Mouse (Mus musculus) forebrain, embryonic 13.5 days (tissue): ENCODE measurements around the gene Sgk2. TPM values are rescaled to one million over a fixed set of nuclear protein-coding genes. Genes with fewer than 3 reads are reported as not detected.

Source experiments
- ATAC-seq: fragments of 200-750 bp; cut with Nextera tagmentation; 2 replicates; pipeline ENCODE4 v1.8.0; 2017
- H3K27ac ChIP-seq: fragments of 300-500 bp; sonication (generic); 2 replicates; pipeline ENCODE4 v1.5.1; 2015; ENCODE audit warnings: inconsistent platforms, mild to moderate bottlenecking, moderate library complexity
- H3K27me3 ChIP-seq: fragments of 300-500 bp; sonication (generic); 2 replicates; pipeline ENCODE4 v1.6.1; 2015; ENCODE audit warnings: mild to moderate bottlenecking, inconsistent platforms
- H3K36me3 ChIP-seq: fragments of 300-500 bp; sonication (generic); 2 replicates; pipeline ENCODE4 v1.6.1; 2015; ENCODE audit warnings: mild to moderate bottlenecking, inconsistent platforms; ENCODE audit not compliant: poor library complexity, severe bottlenecking
- H3K4me1 ChIP-seq: fragments of 300-500 bp; sonication (generic); 2 replicates; pipeline ENCODE4 v1.6.1; 2015; ENCODE audit warnings: inconsistent platforms
- H3K4me2 ChIP-seq: fragments of 300-500 bp; sonication (generic); 2 replicates; pipeline ENCODE4 v1.6.1; 2015; ENCODE audit warnings: inconsistent platforms, mild to moderate bottlenecking, moderate library complexity
- H3K4me3 ChIP-seq: fragments of 300-500 bp; sonication (generic); 2 replicates; pipeline ENCODE4 v1.5.1; 2015; ENCODE audit warnings: mild to moderate bottlenecking, inconsistent platforms
- H3K9ac ChIP-seq: fragments of 300-500 bp; sonication (generic); 2 replicates; pipeline ENCODE4 v1.6.1; 2015; ENCODE audit warnings: mild to moderate bottlenecking, inconsistent platforms
- H3K9me3 ChIP-seq: fragments of 300-500 bp; sonication (generic); replicated peaks from 2 replicates; pipeline ENCODE4 v1.6.1; 2016; ENCODE audit warnings: inconsistent platforms
- WGBS: fragments of 180-500 bp; shearing (Covaris S2); methylation state at CpG from one replicate; pipeline ENCODE4 v1.1.7; 2015; 5-methylcytosine and 5-hydroxymethylcytosine counted together
- polyA plus RNA-seq: library from polyadenylated mRNA; unstranded; fragments of >200 nt; fragmentation: Nextera tagmentation; extraction: Ambion mirVana; gene quantifications from 2 replicates; pipeline ENCODE4 v1.2.1, GENCODE M21; 2015

Gene Sgk2
- polyA plus RNA-seq, 1 experiment from 2014 or later: not detected

GRCm38 (mm10) chr2:162992084-162992437 lies 4.9 kb downstream of the Sgk2 start:
- no peak overlapping the region for H3K4me2 ChIP-seq
- no peak overlapping the region for H3K4me3 ChIP-seq
- H3K4me1 ChIP-seq: no peaks in the 10 kb centered on the region
- H3K9me3 ChIP-seq: no peaks in the 10 kb centered on the region
- H3K27me3 ChIP-seq: peaks cover 4% of the 10 kb centered on the region; the same call in 1 of the 2 replicates
- H3K36me3 ChIP-seq: no peaks in the 10 kb centered on the region
- ATAC-seq: no peak
- H3K9ac ChIP-seq: no peak overlapping the region
- H3K27ac ChIP-seq: no peak overlapping the region

GRCm38 (mm10) chr2:162993881-162994616 lies 6.9 kb downstream of the Sgk2 start:
- 87% methylated on average over 9 of the region's 9 CpGs for WGBS

DNA sequence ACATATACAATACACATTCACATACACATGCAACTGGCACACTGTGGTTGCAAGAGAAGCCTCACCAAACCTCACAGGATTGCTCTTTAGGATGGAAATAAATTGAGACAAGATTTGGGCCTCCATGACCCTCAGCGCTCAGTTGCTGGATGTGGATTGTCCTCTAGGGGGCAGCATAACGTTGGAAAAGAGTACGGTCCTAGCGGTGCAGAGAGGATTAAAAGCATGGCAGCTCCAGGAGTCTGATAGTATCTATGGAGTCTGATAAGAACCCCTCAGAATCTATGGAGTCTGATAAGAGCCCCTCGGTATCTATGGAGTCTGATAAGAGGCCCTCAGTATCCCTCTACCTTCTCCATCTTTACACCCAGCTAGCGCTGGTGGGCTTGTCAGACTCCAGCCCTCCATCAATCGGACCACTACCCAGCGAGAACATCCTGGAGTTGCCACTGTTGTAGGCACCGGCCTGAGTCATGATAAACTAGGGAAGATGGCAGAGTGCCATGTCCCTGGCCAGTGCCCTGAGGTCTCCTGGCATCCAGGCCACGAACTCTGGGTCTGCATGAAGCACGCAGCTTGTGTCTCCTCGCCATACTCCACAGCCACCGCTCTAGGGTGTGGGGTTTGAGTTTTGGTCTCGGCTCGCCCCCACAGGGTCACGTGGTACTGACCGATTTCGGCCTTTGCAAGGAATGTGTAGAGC lies 11.5 kb downstream of the Sgk2 start:
- 0 out of 2 replicates have a peak overlapping the region, but pooled peaks have one; percentile 6 for H3K4me3 ChIP-seq
- H3K4me2 ChIP-seq: peak overlapping the region; percentile 47
- no peak overlapping the region for H3K27ac ChIP-seq
- WGBS: 39% methylated on average over 18 of the region's 18 CpGs
- peaks cover 4% of the 10 kb centered on the region; the same call in 1 of the 2 replicates for H3K4me1 ChIP-seq
- H3K9me3 ChIP-seq: no peaks in the 10 kb centered on the region
- no peak overlapping the region for H3K9ac ChIP-seq
- ATAC-seq: peak; percentile 68; the same call in 1 of the 2 replicates
- 0 out of 2 replicates have a peak, but pooled peaks cover 4% of the 10 kb centered on the region for H3K27me3 ChIP-seq
- H3K36me3 ChIP-seq: no peaks in the 10 kb centered on the region

More at GRCm38 (mm10) chr2:162993881-162994616, 6.9 kb downstream of the Sgk2 start:
- Histone ChIP-seq H3K9ac (no peak overlapping the region), H3K4me2 (no peak overlapping the region), H3K36me3 (no peaks in the 10 kb centered on the region), H3K27me3 (0 out of 2 replicates have a peak, but pooled peaks cover 3% of the 10 kb centered on the region), H3K4me3 (no peak overlapping the region), H3K27ac (no peak overlapping the region), H3K4me1 (peaks cover 4% of the 10 kb centered on the region; the same call in 1 of the 2 replicates), H3K9me3 (no peaks in the 10 kb centered on the region)
- no peak for ATAC-seq

- H3K4me1 ChIP-seq: peaks cover 4% of the 10 kb centered on the region; the same call in 1 of the 2 replicates
- H3K36me3 ChIP-seq: no peaks in the 10 kb centered on the region
- no peak for ATAC-seq
- H3K27me3 ChIP-seq: 0 out of 2 replicates have a peak, but pooled peaks cover 4% of the 10 kb centered on the region
- H3K4me2 ChIP-seq: no peak overlapping the region
- no peaks in the 10 kb centered on the region for H3K9me3 ChIP-seq
- H3K4me3 ChIP-seq: no peak overlapping the region
- H3K9ac ChIP-seq: no peak overlapping the region
- no peak overlapping the region for H3K27ac ChIP-seq
- whole genome bisulfite sequencing: 35% methylated on average over 3 of the region's 3 CpGs
Measured at GRCm38 (mm10) chr2:162999744-163000143, 12.6 kb downstream of the Sgk2 start.

DNA sequence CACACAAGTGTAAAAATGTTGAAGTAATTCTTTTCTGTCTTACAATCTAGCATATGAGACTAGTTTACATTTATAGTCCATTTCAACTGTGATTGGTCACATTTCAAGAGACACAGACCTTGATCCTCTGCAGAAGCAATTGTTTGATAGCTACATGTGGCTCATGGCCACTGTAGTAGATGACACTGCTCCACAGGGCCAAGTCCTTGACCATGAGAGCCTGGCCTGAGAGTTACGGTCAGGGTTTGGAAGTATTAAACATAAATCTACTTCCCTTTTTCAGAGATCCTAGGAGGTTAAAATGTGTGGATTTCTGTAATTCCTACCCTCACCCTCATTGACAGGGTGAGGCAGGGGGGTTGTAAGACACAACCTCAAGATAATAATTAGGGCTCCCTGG lies 13.9 kb downstream of the Sgk2 start:
- WGBS: 100% methylated on average over 1 of the region's 1 CpGs
- Histone ChIP-seq H3K9ac (no peak overlapping the region), H3K9me3 (no peaks in the 10 kb centered on the region), H3K4me2 (no peak overlapping the region), H3K36me3 (no peaks in the 10 kb centered on the region), H3K27me3 (0 out of 2 replicates have a peak, but pooled peaks cover 4% of the 10 kb centered on the region), H3K4me3 (no peak overlapping the region), H3K4me1 (peaks cover 4% of the 10 kb centered on the region; the same call in 1 of the 2 replicates), H3K27ac (no peak overlapping the region)
- no peak for ATAC-seq

- Histone ChIP-seq H3K4me3 (no peak overlapping the region), H3K4me1 (no peaks in the 10 kb centered on the region), H3K9ac (no peak overlapping the region), H3K27me3 (no peaks in the 10 kb centered on the region), H3K4me2 (no peak overlapping the region), H3K9me3 (no peaks in the 10 kb centered on the region), H3K27ac (no peak overlapping the region), H3K36me3 (no peaks in the 10 kb centered on the region)
- 82% methylated on average over 4 of the region's 4 CpGs for WGBS
- no peak for ATAC-seq
Measured at GRCm38 (mm10) chr2:163007299-163007698, 20.2 kb downstream of the Sgk2 start.

- Histone ChIP-seq H3K36me3 (no peaks in the 10 kb centered on the region), H3K9ac (peak within 1 kb of the TSS; percentile 84), H3K4me3 (peak within 1 kb of the TSS; percentile 89), H3K27ac (peak within 1 kb of the TSS; percentile 14; the same call in 1 of the 2 replicates), H3K9me3 (no peaks in the 10 kb centered on the region), H3K27me3 (no peaks in the 10 kb centered on the region), H3K4me2 (peak within 1 kb of the TSS; percentile 63), H3K4me1 (peaks cover 14% of the 10 kb centered on the region)
- WGBS: under 1% methylated on average over 57 of the region's 57 CpGs
- ATAC-seq: peak; percentile 96
Measured at GRCm38 (mm10) chr2:163016916-163017743, 30.0 kb downstream of the Sgk2 start, which contains the start of gene Ift52. TSS of gene Ift52 (plus strand) at chr2:163017354.

GRCm38 (mm10) chr2:163031289-163031688 lies 44.2 kb downstream of the Sgk2 start:
- Histone ChIP-seq H3K27me3 (no peaks in the 10 kb centered on the region), H3K9me3 (no peaks in the 10 kb centered on the region), H3K9ac (no peak overlapping the region), H3K27ac (no peak overlapping the region), H3K4me2 (no peak overlapping the region), H3K4me3 (no peak overlapping the region), H3K4me1 (no peaks in the 10 kb centered on the region), H3K36me3 (peaks cover 93% of the 10 kb centered on the region)
- ATAC-seq: no peak
- 90% methylated on average over 5 of the region's 5 CpGs for WGBS

DNA sequence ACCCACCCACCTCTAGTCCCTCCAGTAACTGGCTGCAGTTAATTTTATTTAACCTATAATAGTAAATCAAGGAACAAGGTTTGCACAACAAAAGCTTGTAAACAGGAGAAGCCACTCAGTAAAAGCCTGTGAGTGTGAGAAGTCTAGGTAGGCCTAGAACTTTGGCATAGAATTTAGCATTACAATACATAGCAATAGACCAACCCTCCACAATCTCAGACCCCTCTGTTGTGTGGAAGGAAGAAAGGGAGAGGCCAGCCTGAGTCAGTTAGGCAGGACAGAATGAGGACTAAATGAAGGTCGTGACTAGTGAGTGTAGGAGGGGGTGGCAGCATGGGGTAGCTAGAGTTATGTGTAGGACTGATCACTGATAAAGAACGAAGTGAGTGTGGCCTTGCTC lies 44.6 kb downstream of the Sgk2 start:
- Histone ChIP-seq H3K27me3 (no peaks in the 10 kb centered on the region), H3K9ac (no peak overlapping the region), H3K9me3 (no peaks in the 10 kb centered on the region), H3K4me1 (no peaks in the 10 kb centered on the region), H3K4me2 (no peak overlapping the region), H3K27ac (no peak overlapping the region), H3K4me3 (no peak overlapping the region), H3K36me3 (peaks cover 93% of the 10 kb centered on the region)
- 86% methylated on average over 2 of the region's 2 CpGs for WGBS
- ATAC-seq: no peak

- Histone ChIP-seq H3K36me3 (peaks cover 94% of the 10 kb centered on the region), H3K9me3 (no peaks in the 10 kb centered on the region), H3K27me3 (no peaks in the 10 kb centered on the region), H3K9ac (no peak overlapping the region), H3K4me1 (no peaks in the 10 kb centered on the region), H3K4me3 (no peak overlapping the region), H3K4me2 (no peak overlapping the region), H3K27ac (no peak overlapping the region)
- no peak for ATAC-seq
- WGBS: 29% methylated on average over 4 of the region's 4 CpGs
Measured at GRCm38 (mm10) chr2:163032622-163033021, 45.5 kb downstream of the Sgk2 start.

DNA sequence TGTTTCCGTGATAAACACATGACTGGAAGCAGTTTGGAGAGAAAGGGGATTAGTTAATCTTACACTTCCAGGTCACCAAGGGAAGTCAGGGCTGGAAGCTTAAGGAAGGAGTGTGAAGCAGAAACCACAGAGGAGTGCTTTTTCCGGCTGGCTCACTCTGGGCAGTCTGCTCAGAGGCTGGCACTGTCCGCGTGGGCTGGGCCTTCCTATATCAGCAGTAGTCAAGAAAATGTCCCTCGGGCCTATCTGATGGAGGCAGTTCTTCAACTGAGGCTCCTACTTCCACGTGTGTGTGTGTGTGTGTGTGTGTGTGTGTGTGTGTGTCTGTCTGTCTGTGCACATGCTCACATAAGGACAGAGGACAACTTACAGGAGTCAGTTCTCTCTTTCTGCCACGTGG lies 52.8 kb downstream of the Sgk2 start:
- Histone ChIP-seq H3K27ac (no peak overlapping the region), H3K4me3 (no peak overlapping the region), H3K4me2 (no peak overlapping the region), H3K4me1 (no peaks in the 10 kb centered on the region), H3K9ac (no peak overlapping the region), H3K27me3 (no peaks in the 10 kb centered on the region), H3K9me3 (no peaks in the 10 kb centered on the region), H3K36me3 (peaks cover 91% of the 10 kb centered on the region)
- no peak for ATAC-seq
- WGBS: 90% methylated on average over 7 of the region's 7 CpGs
